Mouse (Mus musculus) retina, adult 2 months (tissue): ENCODE data around the gene Lpar5.

ENCODE experiments used
- DNase-seq: peaks from one replicate; pipeline ENCODE4 v3.0.0-alpha.2; 2012; ENCODE audit warnings: low read depth, low spot score

Gene Lpar5

DNA sequence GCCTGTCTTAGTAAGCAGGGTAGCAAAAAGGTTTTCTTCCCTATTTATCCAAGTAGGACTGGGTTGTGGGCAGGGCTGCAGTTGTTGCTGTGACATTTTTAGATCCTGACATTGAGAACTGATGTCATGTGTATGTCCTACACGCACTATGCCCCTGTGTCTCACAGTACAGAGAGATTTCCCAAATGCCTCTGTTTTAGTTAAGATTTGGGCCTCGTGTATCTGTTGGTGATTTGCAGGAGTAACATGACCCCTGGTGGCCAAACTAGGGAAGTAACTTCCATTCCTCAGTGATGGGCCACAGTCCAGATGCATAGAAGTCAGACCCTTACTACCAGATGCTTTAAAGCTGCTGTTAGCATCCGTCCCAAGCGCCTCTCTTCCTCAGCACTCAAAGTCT, 16.7 kb downstream of the Lpar5 start:
- no peak for DNase-seq

DNA sequence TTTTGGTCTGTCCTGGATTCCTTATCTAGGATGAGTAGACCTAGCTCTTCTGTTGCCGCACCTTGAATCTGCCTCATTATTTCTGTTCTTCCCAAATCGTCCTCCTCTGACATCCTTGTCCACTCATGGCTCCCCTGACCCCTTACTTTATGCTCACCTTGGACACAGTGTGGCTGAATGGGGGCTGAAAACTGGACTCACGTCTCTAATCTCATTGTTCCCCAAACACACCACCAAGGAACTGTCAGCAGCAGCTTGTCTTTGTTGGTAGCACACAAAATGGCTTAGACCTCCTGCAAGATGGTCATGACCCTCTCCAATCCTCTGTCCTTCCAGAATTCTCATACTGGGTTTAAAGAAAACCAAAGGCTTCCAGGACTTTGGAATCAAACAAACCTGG, 20.2 kb downstream of the Lpar5 start:
- no peak for DNase-seq

DNA sequence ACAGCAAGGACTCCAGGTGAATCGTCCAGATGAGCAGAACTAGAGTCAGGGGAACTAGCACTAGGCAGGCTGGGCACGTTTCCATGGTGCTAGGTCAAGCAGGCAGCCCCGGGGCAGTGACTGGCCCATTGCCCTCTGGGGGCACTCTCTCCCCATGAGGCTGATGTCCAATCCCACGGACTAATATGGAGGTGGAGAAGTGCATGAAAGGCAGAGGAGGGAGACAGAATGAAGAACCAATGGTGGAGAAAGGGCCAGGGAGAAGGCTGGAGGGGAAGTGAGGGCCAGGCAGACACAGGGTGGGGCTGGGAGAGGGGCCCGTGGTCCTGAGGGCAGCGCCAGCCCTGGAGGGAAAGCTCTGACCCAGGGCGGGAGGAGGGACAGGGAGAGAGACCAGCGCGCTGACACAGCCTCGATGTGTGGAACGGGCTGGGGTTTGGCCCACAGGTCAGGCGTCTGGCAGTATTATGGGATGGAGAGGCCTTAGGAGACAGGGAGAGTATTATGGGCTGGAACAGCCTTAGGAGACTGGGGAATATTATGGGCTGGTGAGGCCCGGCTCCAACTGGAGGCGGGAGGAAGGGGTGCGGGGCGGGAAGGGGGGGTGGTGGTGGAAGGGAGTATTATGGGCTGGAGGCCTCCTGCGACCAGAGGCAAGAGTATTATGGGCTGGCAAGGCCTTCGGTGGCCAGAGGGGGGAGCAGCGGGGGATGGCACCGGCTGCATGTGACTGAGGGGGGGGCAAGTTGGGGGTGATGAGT, 21.0 kb downstream of the Lpar5 start:
- DNase-seq, result peak; percentile 81

DNA sequence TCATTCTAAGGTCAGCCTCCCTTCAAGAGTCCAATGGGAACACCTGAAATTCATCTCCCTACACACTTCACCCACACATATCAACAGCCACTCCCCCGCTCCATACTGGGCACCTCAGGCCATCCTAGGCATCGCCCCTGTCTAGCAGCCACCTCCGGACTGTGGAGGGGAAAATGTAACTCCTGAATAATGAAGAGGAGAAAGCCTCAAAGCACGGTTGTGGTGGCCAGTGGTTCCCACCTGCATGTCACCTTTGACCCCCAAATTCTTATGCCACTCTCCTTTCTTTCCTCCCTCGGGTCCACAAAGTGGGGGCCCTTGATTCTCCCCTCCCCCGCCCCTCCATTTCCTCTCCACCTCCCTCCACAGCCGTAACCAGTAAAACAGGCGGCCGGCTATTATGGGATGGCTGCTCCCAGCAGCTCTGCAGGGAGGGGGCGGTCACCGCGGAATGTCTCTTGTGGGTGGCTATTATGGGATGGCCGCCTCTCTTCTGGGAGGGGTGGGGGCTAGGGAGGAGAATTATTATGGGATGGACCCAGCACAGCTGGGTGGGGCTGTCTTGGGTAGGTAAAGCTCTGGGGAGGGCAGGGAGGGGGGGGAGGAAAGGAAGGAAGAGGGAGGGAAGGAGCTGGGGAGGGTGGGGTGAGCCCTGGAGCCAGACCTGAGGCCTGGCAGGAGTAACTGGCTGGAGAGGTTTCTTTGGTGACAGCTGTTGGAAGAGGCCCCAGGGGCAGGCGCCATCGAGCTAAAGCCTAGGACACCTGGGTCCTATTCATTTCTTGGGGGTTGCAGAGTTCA, 22.0 kb downstream of the Lpar5 start:
- DNase-seq, result peak; percentile 50

DNA sequence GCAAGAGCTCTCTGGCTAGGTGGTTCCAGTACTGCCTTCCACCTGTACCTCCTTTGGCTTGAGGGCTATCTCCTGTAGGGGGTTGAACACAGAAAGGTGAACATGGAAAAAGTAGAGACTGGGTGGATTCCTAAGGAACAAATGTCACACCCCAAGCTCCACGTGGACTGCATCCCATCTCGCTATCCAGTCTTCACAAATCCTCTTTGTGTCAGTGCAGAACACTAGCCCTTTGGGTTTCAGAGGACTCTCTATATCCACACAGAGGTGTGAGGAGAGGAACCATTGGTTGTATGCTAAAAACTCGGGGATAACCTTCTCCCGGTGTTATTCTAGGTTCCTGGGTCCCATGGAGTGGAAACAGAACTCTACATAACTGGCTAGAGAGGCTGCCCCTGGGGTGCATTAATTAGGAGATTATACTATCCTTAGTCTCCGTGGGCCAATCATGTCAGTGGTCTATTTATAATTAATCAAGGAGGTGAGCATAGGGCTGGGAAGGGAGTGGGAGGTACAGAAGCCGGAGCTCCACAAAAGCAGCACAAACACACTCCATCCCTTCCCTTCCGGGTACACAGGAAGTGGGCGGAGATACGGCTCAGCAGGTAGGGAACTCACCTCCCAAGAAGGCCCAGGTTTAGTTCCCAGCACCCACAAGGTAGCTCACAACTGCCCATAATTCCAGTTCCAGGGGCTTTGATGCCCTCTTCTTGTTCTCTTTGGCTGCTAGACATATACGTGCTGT, 22.8 kb downstream of the Lpar5 start:
- no peak for DNase-seq

DNA sequence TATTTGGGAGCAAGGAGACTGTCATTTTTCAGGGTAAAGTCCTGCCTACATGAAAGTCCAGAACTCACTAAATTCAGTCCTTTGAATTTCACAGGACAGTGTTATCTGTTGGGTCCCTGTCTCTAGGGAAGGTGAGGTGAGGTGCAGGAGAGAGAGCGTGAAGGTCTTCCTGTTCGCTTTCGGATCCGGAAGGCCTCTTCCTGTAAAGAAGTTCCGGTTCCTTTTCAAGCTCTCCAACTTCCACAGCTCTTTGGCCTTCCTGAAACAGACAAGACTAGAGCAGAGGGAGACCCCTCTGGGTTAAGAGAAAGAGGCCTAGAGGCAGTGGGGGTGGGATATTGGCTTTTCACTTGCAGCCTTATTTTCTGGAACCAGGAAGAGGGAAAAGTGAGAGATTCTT, 24.7 kb downstream of the Lpar5 start:
- DNase-seq, result no peak

DNA sequence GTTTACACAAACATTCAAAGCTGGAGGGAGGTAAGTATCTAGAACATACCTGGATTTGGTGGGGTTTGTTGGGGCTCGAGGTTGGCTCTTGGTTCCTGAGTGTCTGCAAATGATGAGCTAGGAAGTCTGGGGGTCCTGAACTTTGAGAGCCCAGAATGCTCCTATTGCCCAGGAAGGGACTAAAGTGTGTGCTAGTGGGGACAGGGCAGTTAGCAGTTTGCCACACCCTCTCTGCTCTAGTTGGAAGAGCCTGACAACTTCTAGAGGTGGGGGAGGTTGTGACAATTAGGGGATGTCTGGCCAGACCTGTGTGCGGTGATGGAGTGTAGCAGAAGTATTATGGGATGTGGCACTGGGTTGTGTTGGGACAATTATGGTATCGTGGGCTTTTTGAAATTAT, 27.1 kb downstream of the Lpar5 start:
- DNase-seq, result no peak

DNA sequence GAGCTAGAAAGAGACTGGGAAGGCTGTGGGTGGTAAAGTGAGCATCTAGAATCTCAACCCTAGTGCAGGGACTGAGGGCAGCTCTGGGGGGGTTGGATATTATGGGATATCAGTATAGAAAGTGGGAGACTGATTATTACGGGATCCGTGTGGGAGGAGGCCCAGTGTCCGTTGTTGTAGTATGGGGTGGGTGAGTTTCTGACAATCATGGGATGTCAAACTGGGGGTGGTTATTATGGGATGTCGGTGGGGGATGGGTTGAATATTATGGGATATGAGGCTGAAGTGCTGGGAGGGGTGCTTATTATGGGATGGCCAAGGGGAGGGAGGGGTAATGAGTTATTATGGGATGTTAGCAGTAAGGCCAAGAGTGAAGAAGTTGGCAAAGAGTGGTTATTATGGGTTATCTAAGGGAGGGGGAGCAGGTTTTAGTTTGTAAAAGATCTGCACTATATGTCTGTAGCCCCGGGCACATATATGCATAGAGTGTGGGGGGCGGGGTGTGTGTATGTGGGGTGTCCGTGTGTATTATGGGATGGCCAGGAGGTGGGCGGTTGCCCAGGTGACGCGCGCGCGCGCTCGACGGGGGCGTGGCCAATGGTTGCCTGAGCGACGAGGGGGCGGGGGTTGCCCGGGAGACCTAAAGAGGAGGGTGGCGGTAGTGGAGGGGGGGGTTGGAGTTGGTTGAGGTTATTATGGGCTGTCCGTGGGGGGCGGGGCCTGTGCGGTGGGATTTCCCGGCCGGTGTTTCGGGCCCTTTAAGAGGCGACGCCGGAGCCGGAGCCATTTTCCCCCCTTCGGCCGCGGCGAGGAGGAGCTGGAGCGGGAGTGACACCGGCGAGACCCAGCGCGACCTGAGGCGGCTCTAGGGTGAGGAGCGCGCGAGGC, 27.9 kb downstream of the Lpar5 start, which contains the start of gene Chd4:
Chd4 (plus strand) TSS at position 591 of the 888 bp plus-strand sequence.
- DNase-seq, result peak; percentile 82

DNA sequence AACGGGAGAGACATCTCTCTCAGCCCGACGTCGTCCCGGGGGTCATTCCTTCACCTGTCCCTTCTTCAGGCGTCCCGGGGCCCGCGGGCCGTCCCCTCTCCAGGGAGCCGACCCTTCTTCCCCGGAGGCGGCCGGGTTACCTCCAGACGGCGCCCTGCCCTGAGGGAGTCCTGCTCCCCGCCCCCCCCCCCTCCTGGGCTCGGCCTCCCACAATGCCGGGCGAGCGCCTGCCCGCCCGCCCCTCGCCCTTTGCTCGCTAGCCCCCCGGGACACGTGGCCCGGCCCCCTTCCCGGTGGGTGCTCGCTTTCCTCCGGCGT, 28.5 kb downstream of the Lpar5 start:
- DNase-seq, result no peak

DNA sequence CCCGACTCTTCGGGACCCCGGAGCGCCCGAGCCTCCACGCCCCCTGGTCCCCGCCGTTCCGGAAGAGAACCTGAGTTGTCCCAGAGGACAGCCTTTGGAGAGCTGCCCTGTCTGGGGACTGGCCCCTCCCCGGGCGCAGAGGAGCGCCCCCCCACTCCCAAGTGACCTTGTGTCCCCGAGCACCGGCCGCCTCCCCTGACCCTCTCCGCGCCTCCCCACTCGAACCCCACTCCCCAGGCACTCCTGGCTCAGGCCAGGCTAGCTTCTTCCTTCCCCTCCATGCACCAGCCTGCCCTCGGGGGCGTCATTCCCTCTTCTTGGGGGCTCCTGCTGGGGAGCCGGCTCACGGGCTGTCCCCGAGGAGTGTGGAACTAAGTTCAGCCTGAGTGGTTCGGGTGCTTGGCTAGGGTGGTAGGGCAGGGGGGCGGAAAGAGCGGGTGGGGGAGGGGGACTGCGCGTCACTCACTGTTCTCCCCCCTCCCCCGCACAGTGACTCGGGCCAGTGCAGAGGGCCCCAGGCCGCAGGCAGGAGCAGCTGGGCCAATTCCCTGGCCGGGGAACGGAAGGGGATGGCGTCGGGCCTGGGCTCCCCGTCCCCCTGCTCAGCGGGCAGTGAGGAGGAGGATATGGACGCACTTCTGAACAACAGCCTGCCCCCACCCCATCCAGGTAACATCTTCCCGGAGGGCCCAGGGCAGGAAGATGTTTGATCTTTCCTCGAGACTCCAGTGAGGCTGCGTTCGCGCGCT, 29.1 kb downstream of the Lpar5 start:
- no peak for DNase-seq

DNA sequence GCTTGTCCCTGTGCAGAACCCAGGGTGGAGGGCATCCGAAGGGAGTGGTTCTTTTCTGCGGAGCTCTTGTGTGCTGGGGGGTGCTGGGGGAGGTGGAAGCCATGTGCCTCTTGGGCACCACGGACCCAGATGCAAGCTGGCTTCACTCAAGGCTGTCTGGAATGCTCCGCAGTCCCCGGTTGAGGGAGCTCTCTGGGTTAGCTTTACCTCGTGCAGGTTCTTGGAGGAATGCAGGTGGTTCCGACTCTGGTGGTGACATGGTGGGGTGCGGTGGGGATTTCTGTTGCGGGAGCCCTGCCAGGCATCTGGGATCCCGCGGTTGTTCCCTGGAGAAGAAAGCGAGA, 29.6 kb downstream of the Lpar5 start:
- no peak for DNase-seq

DNA sequence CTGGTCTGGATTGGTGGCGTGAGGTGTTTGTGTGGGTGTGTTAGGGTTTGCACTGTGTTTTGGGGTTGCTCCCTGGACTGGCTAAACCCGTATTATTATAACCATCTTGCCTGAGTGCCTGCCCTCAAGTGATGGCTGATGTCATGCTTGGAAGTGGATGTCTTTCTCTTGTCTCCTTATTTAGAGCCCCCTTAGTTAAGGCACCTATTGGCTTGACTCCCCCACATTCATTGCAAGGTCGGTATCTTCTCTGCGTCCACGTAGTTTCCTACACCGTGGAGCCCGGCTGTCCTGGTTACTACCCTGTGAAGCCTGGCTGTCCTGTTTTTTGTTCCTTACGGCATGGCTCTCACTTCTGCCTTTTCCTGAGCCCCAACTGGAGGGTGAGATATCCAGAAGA, 30.2 kb downstream of the Lpar5 start:
- no peak for DNase-seq

DNA sequence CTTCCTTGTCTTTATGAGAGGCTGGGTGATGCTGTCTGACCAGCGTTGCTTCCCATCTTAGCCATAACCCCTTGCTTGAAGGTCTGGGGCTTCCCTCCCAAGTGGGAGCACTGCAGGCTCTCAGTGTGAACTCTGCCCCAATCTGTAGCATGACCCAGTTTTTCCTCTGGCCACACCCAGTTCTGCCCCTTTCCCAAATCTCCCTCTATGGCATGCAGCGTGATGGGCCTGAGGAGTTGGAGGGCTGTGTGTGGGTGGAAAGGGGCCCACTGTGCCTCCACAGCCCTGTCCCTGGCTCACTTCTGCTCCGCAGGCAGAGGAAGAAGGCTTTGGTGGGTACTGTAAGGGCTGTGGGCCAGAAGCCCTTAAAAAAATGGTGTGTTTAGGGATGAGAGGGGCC, 30.8 kb downstream of the Lpar5 start:
- no peak for DNase-seq

DNA sequence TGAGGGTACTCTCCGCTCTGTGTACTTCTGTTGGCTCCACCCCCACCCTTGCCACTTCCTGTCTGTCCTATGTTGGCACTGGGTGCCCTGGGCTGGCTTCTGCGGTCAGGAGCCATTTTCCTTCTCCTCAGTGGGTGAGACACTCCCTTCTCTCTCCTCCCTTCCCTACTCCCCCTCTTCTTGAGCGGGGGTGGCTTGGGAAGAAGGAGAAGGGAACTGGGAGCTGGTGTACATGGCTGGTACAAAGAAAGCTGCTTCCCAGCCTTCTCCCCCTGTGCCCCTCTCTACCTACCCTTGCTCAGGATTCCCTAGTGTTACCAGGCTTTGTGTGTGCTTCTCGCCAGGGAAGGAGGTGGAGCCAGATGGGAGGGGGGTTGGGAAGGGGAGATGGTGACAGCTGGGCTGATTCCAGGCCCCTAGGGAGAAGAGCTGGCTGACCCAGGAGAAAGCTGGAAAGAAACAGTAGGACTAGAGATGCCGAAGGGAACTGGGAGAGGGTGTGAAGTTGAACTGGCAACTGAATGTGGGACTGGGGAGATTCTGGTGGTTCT, 31.8 kb downstream of the Lpar5 start:
- DNase-seq, result no peak

DNA sequence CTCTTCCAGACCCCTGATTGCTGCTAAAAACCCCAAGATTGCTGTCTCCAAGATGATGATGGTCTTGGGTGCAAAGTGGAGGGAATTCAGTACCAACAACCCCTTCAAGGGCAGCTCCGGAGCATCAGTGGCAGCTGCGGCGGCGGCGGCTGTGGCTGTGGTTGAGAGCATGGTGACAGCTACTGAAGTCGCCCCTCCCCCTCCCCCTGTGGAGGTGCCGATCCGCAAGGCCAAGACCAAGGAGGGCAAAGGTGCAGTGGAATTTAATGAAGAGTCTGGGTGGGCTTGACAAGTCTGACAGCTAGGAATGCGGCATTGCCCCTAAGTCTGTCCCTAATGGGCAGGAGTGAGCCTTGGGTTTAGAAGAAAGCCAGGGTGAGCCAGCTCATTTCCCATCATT, 33.7 kb downstream of the Lpar5 start:
- DNase-seq, result no peak

DNA sequence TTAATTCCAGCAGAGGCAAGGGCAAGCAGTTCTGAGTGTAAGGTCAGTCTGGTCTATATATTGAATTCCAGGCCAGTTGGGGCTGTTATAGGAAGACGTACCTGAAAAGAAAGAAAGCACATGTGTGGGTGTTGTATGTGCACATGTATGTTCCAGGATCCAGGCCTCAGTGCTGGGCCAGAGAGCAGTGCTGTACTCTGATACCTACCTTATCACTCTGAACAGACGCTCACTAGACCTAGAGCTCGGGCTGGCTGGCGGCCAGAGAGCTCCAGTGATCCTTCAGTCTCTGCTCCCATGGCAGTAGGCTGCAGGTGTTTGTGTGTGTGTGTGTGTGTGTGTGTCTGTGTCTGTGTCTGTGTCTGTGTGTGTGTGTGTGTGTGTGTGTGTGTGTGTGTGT, 36.5 kb downstream of the Lpar5 start:
- no peak for DNase-seq

DNA sequence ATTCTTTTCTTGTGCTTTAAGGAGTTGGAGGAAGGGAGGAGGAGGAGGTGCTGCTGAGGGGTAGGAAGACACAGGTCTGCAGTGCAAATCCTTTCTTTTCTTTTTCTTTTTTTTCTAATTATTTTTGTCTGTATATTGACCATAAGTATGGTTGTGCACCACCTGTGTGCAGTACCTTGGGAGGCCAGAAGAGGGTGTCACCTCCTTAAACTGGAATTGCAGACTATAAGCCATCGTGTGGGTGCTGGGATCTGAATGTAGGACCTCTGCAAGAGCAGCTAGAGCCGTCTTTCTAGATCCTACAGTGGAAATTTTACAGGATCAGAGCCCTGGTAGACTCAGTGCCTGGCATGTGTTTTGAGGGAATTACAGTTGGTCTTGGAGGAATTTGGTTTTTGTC, 40.0 kb downstream of the Lpar5 start:
- DNase-seq, result no peak

DNA sequence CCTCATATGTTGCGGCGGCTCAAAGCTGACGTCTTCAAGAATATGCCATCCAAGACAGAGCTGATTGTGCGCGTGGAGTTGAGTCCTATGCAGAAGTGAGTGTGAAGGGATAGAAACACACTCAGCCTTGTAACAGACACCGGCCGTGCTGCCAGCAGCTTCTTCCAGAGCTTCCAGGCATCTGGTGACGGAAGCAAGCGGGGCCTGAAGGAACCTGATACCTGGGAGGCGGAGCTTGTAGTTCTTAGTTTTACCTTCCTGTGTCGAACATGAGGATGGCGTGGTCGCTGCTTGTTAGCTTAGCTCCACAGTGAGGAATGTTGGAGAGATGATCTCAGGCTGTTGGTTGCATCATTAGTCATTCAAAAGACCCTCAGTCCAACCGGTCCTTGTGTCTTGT, 41.7 kb downstream of the Lpar5 start:
- no peak for DNase-seq

DNA sequence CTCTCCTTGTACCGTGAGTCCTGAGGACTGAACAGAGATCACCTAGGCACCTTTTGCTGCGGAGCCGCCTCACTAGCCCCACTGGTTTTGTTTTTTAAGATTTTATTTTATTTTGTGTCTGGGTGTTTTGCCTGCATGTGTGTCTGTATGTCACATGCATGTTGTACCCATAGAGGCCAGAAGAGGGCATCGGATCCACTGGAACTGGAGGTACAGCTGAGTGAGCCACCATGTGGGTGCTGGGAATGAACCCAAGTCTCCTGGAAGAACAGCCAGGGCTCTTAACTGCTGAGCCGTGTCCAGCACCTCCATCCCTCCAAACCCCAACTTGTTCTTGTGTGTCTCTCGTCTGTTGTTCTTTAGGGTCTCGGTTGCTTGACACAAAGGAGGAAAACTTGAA, 43.2 kb downstream of the Lpar5 start:
- DNase-seq, result no peak

DNA sequence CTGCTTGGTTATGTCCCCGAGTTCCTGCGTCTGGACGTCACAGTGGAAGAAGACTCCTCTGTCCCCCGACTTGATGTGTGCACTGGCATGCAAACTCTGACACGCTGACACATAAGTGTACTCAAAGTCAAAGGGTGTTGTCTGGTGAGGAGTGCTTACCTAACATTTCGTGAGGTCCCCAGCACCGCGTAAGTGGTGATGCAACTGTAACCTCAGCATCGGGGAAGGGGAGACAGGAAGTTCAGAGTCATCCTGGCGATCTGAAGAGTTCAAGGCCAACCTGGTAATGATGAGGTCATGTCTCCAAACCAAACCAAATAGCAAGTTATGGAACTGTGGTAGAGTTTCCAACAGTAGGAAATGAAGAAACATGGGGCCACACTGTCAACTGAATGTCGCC, 44.8 kb downstream of the Lpar5 start:
- no peak for DNase-seq

DNA sequence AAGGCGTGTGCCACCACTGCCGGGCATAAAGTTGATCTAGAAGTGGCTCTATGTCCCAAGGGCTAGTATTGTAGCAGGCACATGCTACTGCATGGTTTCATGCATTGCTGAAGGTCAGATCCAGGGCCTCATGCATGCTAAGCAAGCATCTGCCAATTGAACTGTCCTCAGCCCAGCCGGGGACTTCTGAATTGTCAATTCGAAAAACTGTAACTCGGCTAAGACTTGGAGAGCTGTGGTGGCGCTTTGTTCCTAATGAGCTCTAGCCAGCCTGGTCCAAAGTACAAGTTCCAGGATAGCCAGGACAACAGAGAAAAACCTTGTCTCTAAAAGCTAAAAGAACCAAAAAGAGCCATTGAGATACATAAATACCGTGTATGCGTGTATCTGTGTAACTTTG, 51.7 kb downstream of the Lpar5 start:
- DNase-seq, result no peak
